Mouse (Mus musculus): ENCODE results near the gene Jup. TPM values are rescaled to one million over a fixed set of nuclear protein-coding genes. Genes with fewer than 3 reads are reported as not detected.
"Not testable (repeated sequence)": the region's sequence is repeated elsewhere in the genome, so short reads cannot be mapped to it uniquely, and the experiment has no call there.

Gene Jup
- total RNA-seq, 2 experiments from 2014 or later: 46.3 to 49.9 TPM

DNA sequence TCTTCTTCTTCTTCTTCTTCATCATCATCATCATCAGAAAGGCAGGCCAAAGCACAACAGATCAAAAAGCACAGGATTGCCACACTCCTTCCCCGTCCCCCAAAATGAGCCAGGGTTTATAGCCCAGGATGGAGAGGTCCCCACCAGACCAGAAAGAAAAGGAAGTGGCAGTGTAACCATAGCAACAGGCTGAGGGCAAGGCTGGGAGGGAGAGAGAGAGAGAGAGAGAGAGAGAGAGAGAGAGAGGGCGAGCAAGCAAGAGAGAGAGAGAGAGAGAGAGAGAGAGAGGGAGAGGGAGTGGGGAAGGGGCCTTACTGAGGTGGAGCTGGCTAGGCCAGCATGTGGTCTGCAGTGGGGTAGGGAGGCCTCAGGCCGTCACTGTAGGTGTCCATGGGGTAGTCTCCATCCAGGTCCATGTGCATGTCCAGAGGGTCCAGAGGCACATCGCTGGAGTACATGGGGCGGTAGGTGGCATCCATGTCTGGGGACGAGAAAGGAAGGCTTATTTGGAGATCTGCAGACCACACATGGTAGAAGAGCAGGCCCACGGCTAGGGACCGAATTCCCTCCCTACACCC, 25.5 kb downstream of the Jup start:
- no peak for DNase-seq (ENCODE audit: extremely low spot score in 1 of 2, low spot score in 2 of 2)
- intact Hi-C loops (cut with DNase I): no loop called here

DNA sequence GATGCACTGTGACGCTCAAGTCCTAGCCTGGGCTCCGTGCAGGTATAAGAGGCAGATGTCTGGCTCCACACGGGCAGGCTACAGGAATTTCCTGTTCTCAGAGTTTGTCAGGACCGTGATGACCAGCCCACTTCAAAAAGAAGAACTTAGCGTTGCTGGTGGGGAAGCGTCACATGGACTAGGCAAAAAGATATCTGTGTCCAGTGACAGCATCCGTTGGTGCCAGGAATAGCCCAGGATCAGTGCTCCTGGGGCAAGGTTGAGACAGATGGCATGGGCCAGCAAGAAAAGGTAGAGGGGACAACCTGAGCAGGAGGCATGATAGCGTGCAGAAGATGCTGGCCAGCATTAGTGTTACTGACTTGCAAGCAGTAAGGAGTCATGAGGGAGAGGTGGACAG, 27.7 kb downstream of the Jup start:
- intact Hi-C loops (cut with DNase I): loop anchor here (10.0 kb wide), 1 partner anchor 195 kb away; no protein-coding TSS in a partner anchor
- no peak for DNase-seq (ENCODE audit: extremely low spot score in 1 of 2, low spot score in 2 of 2)

GRCm38 (mm10) chr11:100369145-100369544, 28.4 kb downstream of the Jup start:
- intact Hi-C loops (cut with DNase I): loop anchor here (10.0 kb wide), 1 partner anchor 196 kb away; no protein-coding TSS in a partner anchor
- DNase-seq (ENCODE audit: extremely low spot score in 1 of 2, low spot score in 2 of 2): no peak

DNA sequence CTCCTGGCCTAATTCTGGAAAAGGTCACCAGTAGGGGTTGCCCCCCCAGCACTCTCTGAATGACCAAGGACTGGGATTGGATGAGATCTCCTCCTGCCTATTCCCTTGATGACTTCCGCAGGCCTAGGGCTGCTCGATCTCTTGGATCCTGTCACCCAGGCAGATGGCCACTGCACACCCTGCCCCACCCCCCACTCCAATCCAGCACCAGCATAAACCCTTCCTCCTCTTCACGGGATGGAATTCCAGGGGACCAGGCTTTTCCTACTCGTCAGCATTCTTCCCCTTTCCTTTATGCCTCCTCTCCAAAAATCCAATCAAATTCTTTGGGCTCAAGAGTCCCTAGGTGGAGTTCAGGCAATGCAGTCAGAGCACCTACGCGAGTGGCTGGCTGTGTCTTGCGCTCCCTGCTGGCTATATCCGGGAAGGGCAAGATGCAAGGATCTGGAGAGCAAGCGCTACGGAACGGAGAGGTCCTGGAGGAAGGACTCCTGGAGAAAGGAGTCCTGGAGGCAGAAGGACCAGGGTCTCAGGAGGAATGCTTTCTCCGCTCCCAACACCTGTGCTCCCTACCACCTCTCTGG, 34.5 kb downstream of the Jup start:
- intact Hi-C loops (cut with DNase I): loop anchor here (2.0 to 10.0 kb wide), 2 partner anchors 46 to 202 kb away; no protein-coding TSS in a partner anchor
- DNase-seq (ENCODE audit: extremely low spot score in 1 of 2, low spot score in 2 of 2): peak; percentile 22 to 75

DNA sequence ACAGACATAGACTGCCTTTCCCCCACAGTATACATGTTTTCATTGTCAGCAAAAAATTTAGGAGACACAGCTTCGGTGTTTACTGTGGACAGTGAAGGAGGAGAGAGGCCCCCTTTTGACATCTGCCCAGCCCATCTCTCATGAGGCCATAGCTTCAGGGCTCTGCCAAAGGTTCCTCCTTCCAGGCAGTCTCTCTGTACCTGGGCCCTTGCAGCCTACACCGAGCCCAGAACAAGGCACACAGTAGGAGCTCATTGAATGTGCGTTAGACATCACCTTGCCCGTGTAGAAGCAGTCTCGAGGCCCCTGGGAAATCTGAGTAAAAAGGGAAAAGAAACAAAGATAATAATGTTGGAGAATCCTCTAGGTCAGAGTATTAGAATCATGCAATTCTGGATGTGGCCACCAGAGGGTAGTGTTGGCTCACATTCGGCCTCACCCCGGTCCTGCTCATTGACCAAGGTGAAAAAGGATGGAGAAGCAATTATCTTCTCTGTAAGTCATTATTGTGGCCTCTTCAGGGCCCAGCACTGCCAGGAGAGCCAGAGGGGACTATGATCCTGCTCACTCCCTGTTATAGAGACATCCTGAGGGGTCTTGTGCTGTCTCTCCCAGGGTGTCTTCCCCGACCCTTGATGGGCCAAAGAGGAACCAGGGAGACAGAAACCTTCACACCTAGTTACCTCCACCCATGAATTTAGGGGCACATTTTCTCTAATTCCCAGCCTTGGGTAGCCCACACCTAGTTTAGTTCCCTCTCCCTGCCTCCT, 35.2 kb downstream of the Jup start:
- intact Hi-C loops (cut with DNase I): loop anchor here (2.0 to 10.0 kb wide), 2 partner anchors 46 to 202 kb away; no protein-coding TSS in a partner anchor
- peak; percentile 59 to 68 for DNase-seq (ENCODE audit: extremely low spot score in 1 of 2, low spot score in 2 of 2)

- not testable (repeated sequence) for DNase-seq (ENCODE audit: extremely low spot score in 1 of 2, low spot score in 2 of 2)
- intact Hi-C loops (cut with DNase I): loop anchor here (10.0 kb wide), 1 partner anchor 204 kb away; no protein-coding TSS in a partner anchor
Measured at GRCm38 (mm10) chr11:100361059-100361458, 36.5 kb downstream of the Jup start.

GRCm38 (mm10) chr11:100360175-100360574, 37.4 kb downstream of the Jup start:
- intact Hi-C loops (cut with DNase I): loop anchor here (10.0 kb wide), 1 partner anchor 205 kb away; no protein-coding TSS in a partner anchor
- no peak for DNase-seq (ENCODE audit: extremely low spot score in 1 of 2, low spot score in 2 of 2)

DNA sequence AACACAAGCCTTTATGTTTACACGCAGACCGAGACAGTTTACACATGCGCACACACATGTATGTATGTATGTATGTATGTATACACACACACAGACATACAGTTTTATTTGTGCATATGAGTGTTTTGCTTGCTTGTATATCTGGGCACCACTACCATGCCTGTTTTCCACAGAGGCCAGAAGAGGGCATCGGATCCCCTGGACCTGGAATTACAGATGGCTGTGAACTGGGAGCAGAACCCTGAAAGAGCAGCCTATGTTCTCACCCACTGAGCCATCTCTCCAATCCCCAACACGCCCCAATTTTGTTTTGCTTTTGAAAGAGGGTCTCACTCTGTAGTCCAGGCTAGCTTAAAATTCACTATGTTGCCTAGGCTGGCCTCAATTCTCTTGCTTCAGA, 40.2 kb downstream of the Jup start:
- intact Hi-C loops (cut with DNase I): no loop called here
- no peak for DNase-seq (ENCODE audit: extremely low spot score in 1 of 2, low spot score in 2 of 2)

DNA sequence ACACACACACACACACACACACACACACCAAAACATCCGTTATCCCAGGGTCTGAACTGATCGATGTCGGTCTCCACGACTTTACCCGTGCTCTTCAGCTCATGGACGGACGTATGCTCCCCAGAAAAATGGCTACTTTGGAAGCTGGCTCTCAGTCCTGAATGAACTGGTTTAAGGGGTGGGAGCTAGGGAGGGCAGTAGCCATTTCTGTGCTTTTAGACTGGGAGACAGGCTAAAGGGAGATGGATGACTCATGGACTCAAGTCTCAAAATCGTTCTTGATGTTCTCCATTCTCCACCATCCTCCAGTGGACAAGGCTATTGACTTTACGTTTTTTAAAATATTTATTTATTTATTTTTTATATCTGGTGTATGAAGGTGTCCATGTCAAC, 40.7 kb downstream of the Jup start:
- DNase-seq (ENCODE audit: extremely low spot score in 1 of 2, low spot score in 2 of 2): no peak
- intact Hi-C loops (cut with DNase I): no loop called here

GRCm38 (mm10) chr11:100355972-100356818, 41.4 kb downstream of the Jup start, which contains the start of gene Hap1:
Hap1 (minus strand) TSS chr11:100356128.
- DNase-seq (ENCODE audit: extremely low spot score in 1 of 2, low spot score in 2 of 2): peak; percentile 57 to 84
- intact Hi-C loops (cut with DNase I): no loop called here

DNA sequence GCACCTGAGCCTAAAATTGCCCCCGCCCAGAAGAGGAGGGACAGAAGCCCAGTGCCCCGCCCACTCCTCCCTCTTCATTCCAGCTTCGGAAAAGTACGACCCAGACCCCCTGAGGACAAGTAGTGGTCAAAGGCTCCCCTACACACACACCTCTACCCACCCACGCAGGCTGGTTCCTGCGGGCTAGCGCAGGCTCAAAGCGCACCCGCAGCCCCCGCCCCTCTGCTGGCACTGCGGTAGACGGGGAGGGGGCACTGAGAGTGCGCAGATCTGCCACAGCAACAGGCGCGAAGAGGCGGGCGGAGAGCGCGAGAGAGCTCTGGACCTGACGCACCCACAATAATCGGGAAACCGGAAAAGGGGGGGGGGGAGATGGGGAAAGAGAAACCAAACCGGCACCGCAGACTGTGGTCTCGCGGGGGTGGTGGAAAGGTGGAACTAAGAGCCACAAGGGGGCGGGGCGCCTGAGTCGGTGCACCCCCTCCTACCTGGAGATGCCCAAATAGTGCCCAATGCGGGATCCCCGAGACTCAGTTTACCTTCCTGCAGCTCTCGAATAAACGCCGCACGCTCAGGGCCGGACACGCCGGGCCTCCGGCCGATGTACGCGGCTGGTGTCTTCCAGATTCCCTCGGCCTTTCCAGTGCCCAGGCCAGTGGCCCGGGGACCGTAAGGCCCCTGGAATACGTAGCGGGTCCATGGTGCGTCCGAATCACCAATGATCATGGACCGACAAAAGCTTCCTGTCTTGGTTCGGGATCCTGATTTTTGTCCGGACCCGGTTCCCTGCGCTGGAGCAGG, 42.2 kb downstream of the Jup start:
- peak; percentile 19 to 76 for DNase-seq (ENCODE audit: extremely low spot score in 1 of 2, low spot score in 2 of 2)
- intact Hi-C loops (cut with DNase I): no loop called here

DNA sequence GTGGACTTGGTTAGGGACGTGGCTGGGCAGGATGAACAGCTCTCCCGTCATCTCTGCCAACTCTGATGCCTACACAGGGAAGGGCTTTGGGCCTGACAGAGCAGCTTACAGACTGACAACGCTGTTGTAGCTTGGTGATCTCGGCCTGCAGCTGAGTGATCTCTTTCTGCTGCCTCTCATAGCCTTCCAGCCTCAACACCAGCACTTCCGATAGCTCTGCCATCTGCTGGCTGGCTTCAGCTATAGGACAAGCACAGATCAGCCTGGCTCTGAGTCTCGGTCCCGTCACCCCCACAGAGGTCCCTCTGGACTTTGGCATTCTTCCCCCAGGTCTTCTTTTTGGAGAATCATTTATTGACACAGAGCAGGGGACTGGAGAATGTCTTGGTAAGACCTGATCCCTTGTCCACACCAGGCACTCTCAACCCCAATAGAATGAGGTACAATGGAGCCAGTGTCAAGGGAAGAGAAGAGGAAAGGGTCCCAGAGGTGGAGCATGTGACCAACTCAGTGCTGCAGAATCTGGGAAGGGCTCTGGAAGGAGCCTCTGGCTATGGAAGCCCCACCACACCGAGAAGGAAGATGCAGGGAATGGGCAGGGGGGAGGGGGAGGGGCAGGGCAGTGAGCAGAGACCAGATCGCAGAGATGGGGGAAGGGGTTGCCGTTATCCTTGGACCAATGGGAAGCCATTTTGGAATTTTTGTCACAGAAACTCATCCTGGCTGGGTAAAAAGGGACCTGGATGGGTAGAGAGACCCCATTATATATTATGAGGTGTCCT, 45.3 kb downstream of the Jup start:
- intact Hi-C loops (cut with DNase I): no loop called here
- peak; percentile 42 to 58 for DNase-seq (ENCODE audit: extremely low spot score in 1 of 2, low spot score in 2 of 2)

DNA sequence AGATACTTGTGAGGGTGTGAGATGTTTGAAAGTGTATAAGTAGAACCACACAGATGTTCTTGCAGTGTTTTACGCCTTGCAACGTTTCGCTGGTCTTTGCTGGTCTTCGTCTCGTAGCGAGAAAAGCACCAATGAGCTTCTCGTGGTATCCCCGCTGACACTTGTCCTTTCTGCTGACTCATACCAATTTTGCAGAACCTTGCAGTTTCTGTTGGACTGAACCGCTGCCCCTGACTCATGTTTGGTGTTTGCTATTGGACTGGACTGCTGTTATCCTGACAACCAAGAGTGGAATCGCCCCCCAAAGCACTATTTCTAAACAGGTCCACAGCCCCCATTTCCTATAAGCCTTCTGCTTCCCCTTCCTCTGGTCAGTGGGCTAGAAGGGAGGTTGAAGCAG, 53.3 kb downstream of the Jup start:
- intact Hi-C loops (cut with DNase I): no loop called here
- DNase-seq (ENCODE audit: extremely low spot score in 1 of 2, low spot score in 2 of 2): no peak

GRCm38 (mm10) chr11:100335731-100336130, 61.8 kb downstream of the Jup start:
- no peak for DNase-seq (ENCODE audit: extremely low spot score in 1 of 2, low spot score in 2 of 2)
- intact Hi-C loops (cut with DNase I): no loop called here

- no peak for DNase-seq (ENCODE audit: extremely low spot score in 1 of 2, low spot score in 2 of 2)
- intact Hi-C loops (cut with DNase I): no loop called here
Measured at GRCm38 (mm10) chr11:100333944-100334457, 63.6 kb downstream of the Jup start, which contains the start of gene Gast. Gast (plus strand) TSS chr11:100334407.

GRCm38 (mm10) chr11:100332766-100333515, 64.6 kb downstream of the Jup start:
- intact Hi-C loops (cut with DNase I): no loop called here
- no peak for DNase-seq (ENCODE audit: extremely low spot score in 1 of 2, low spot score in 2 of 2)
